Mouse (Mus musculus) forebrain, postnatal 0 days (tissue): Measurements from ENCODE around the gene 1700024P04Rik. TPM values are rescaled to one million over a fixed set of nuclear protein-coding genes. Genes with fewer than 3 reads are reported as not detected.
"Not testable (repeated sequence)": the region's sequence is repeated elsewhere in the genome, so short reads cannot be mapped to it uniquely, and the experiment has no call there.

Experiments
- ATAC-seq: fragments of 200-750 bp; cut with Nextera tagmentation; 2 replicates; pipeline ENCODE4 v1.8.0; 2017; ENCODE audit warnings: mild to moderate bottlenecking, moderate library complexity
- DNase-seq: peaks from one replicate; pipeline ENCODE4 v3.0.0-alpha.2; 2015
- H3K27ac ChIP-seq: fragments of 300-500 bp; sonication (generic); 2 replicates; pipeline ENCODE4 v1.5.1; 2014; ENCODE audit warnings: low read depth, mild to moderate bottlenecking, antibody characterized with exemption, low read length, moderate library complexity, mixed read lengths
- H3K27me3 ChIP-seq: fragments of 300-500 bp; sonication (generic); 2 replicates; pipeline ENCODE4 v1.6.1; 2014; ENCODE audit warnings: mild to moderate bottlenecking, low read length, mixed read lengths; ENCODE audit not compliant: insufficient read depth
- H3K36me3 ChIP-seq: fragments of 300-500 bp; sonication (generic); 2 replicates; pipeline ENCODE4 v1.6.1; 2014; ENCODE audit warnings: mild to moderate bottlenecking, moderate library complexity; ENCODE audit not compliant: insufficient read depth
- H3K4me1 ChIP-seq: fragments of 300-500 bp; sonication (generic); 2 replicates; pipeline ENCODE4 v1.6.1; 2014; ENCODE audit warnings: antibody characterized with exemption; ENCODE audit not compliant: insufficient read depth
- H3K4me2 ChIP-seq: fragments of 300-500 bp; sonication (generic); 2 replicates; pipeline ENCODE4 v1.6.1; 2014; ENCODE audit warnings: low read depth, mild to moderate bottlenecking, moderate library complexity
- H3K4me3 ChIP-seq: fragments of 300-500 bp; sonication (generic); 2 replicates; pipeline ENCODE4 v1.5.1; 2014; ENCODE audit warnings: low read depth, low read length, mixed read lengths
- H3K9ac ChIP-seq: fragments of 300-500 bp; sonication (generic); 2 replicates; pipeline ENCODE4 v1.6.1; 2014; ENCODE audit warnings: mild to moderate bottlenecking
- H3K9me3 ChIP-seq: fragments of 300-500 bp; sonication (generic); 2 replicates; pipeline ENCODE4 v1.6.1; 2016; ENCODE audit warnings: low read length
- CTCF ChIP-seq: sonication (generic); IDR thresholded peaks from 2 replicates; pipeline ENCODE4 v1.5.1; 2016; ENCODE audit warnings: antibody characterized with exemption, control low read depth, low read depth
- WGBS: fragments of 180-500 bp; shearing (Covaris S2); extraction: QIAGEN DNeasy Blood & Tissue Kit; methylation state at CpG from one replicate; pipeline ENCODE4 v1.1.7; 2014; 5-methylcytosine and 5-hydroxymethylcytosine counted together
- polyA plus RNA-seq: library from polyadenylated mRNA; unstranded; fragments of >200 nt; fragmentation: Nextera tagmentation; extraction: Ambion mirVana; gene quantifications from 2 replicates; pipeline ENCODE4 v1.2.1, GENCODE M21; 2015
- total RNA-seq: library from RNA; depleted of rRNA; stranded (reverse); fragments of >200 nt; gene quantifications from 2 replicates; pipeline ENCODE4 v1.2.3, GENCODE M21; 2014

Gene 1700024P04Rik
- total and polyA plus RNA-seq, 2 experiments from 2014 or later: not detected

- 68% methylated on average over 5 of the region's 5 CpGs for WGBS
- ATAC-seq: no peak
- no peak overlapping the region for H3K4me2 ChIP-seq
- no peak for DNase-seq
- no peak overlapping the region for H3K4me3 ChIP-seq
- H3K9me3 ChIP-seq: no peaks in the 10 kb centered on the region
- H3K27me3 ChIP-seq: no peaks in the 10 kb centered on the region
- H3K4me1 ChIP-seq: no peaks in the 10 kb centered on the region
- H3K27ac ChIP-seq: no peak overlapping the region
- H3K9ac ChIP-seq: no peak overlapping the region
- H3K36me3 ChIP-seq: no peaks in the 10 kb centered on the region
- TF ChIP-seq CTCF: no peak
Observed at GRCm38 (mm10) chr13:98997025-98997424, 12.7 kb upstream of the 1700024P04Rik start.

GRCm38 (mm10) chr13:98977070-98977785, 7.1 kb downstream of the 1700024P04Rik start:
- H3K4me3 ChIP-seq: no peak overlapping the region

GRCm38 (mm10) chr13:98976022-98976421, 8.3 kb downstream of the 1700024P04Rik start:
- not testable (repeated sequence) for DNase-seq, H3K27me3 ChIP-seq, H3K4me2 ChIP-seq, ATAC-seq, H3K36me3 ChIP-seq, H3K9me3 ChIP-seq, H3K9ac ChIP-seq, H3K4me3 ChIP-seq, H3K27ac ChIP-seq, H3K4me1 ChIP-seq
- WGBS: 67% methylated on average over 3 of the region's 3 CpGs

More at GRCm38 (mm10) chr13:98977070-98977785, 7.1 kb downstream of the 1700024P04Rik start:
- no peak for DNase-seq
- H3K27me3 ChIP-seq: no peaks in the 10 kb centered on the region
- no peak overlapping the region for H3K27ac ChIP-seq
- ATAC-seq: no peak
- H3K36me3 ChIP-seq: no peaks in the 10 kb centered on the region
- TF ChIP-seq CTCF: no peak
- H3K9ac ChIP-seq: no peak overlapping the region
- no peaks in the 10 kb centered on the region for H3K4me1 ChIP-seq
- 84% methylated on average over 4 of the region's 4 CpGs for WGBS
- no peak overlapping the region for H3K4me2 ChIP-seq
- no peaks in the 10 kb centered on the region for H3K9me3 ChIP-seq

- H3K4me1 ChIP-seq: no peaks in the 10 kb centered on the region
- H3K27ac ChIP-seq: no peak overlapping the region
- WGBS: 88% methylated on average over 3 of the region's 3 CpGs
- no peak overlapping the region for H3K9ac ChIP-seq
- ATAC-seq: no peak
- H3K36me3 ChIP-seq: no peaks in the 10 kb centered on the region
- H3K27me3 ChIP-seq: no peaks in the 10 kb centered on the region
- DNase-seq: no peak
- H3K4me2 ChIP-seq: no peak overlapping the region
- no peak overlapping the region for H3K4me3 ChIP-seq
- no peaks in the 10 kb centered on the region for H3K9me3 ChIP-seq
- TF ChIP-seq CTCF: no peak
Observed at GRCm38 (mm10) chr13:98972090-98972489, 12.3 kb downstream of the 1700024P04Rik start.

- ATAC-seq (no peak), DNase-seq (no peak)
- H3K27ac ChIP-seq: no peak overlapping the region
- no peaks in the 10 kb centered on the region for H3K4me1 ChIP-seq
- no peak overlapping the region for H3K4me3 ChIP-seq
- no peaks in the 10 kb centered on the region for H3K27me3 ChIP-seq
- H3K36me3 ChIP-seq: no peaks in the 10 kb centered on the region
- no peaks in the 10 kb centered on the region for H3K9me3 ChIP-seq
- H3K9ac ChIP-seq: no peak overlapping the region
- TF ChIP-seq CTCF: no peak
- 69% methylated on average over 5 of the region's 5 CpGs for WGBS
- no peak overlapping the region for H3K4me2 ChIP-seq
Observed at GRCm38 (mm10) chr13:98971641-98972040, 12.7 kb downstream of the 1700024P04Rik start.

- ATAC-seq: no peak
- Histone ChIP-seq H3K4me3 (no peak overlapping the region), H3K9ac (no peak overlapping the region), H3K27ac (no peak overlapping the region), H3K4me1 (no peaks in the 10 kb centered on the region), H3K4me2 (no peak overlapping the region), H3K27me3 (no peaks in the 10 kb centered on the region), H3K9me3 (no peaks in the 10 kb centered on the region), H3K36me3 (no peaks in the 10 kb centered on the region)
- no peak for DNase-seq
- WGBS: 82% methylated on average over 4 of the region's 4 CpGs
- TF ChIP-seq CTCF: no peak
Observed at GRCm38 (mm10) chr13:98968517-98968916, 15.8 kb downstream of the 1700024P04Rik start.

- no peaks in the 10 kb centered on the region for H3K36me3 ChIP-seq
- no peak for TF ChIP-seq CTCF
- H3K4me2 ChIP-seq: no peak overlapping the region
- WGBS: 86% methylated on average over 6 of the region's 6 CpGs
- DNase-seq (no peak), ATAC-seq (no peak)
- H3K4me1 ChIP-seq: no peaks in the 10 kb centered on the region
- no peaks in the 10 kb centered on the region for H3K27me3 ChIP-seq
- H3K27ac ChIP-seq: no peak overlapping the region
- H3K4me3 ChIP-seq: no peak overlapping the region
- no peak overlapping the region for H3K9ac ChIP-seq
- H3K9me3 ChIP-seq: no peaks in the 10 kb centered on the region
Observed at GRCm38 (mm10) chr13:98967942-98968341, 16.4 kb downstream of the 1700024P04Rik start.
